Mouse (Mus musculus) forebrain, embryonic 11.5 days (tissue): ENCODE measurements around the gene Srgn. TPM values are rescaled to one million over a fixed set of nuclear protein-coding genes. Genes with fewer than 3 reads are reported as not detected.

Source experiments
- ATAC-seq: fragments of 200-750 bp; cut with Nextera tagmentation; replicated peaks from 2 replicates; pipeline ENCODE4 v1.8.0; 2017; ENCODE audit warnings: moderate TSS enrichment; ENCODE audit not compliant: low FRiP score
- DNase-seq: peaks from one replicate; pipeline ENCODE4 v3.0.0-alpha.2; 2017; ENCODE audit warnings: low spot score
- H3K27ac ChIP-seq: fragments of 300-500 bp; sonication (generic); 2 replicates; pipeline ENCODE4 v1.5.1; 2014; ENCODE audit warnings: low read depth, low read length
- H3K27me3 ChIP-seq: fragments of 300-500 bp; sonication (generic); 2 replicates; pipeline ENCODE4 v1.6.1; 2014; ENCODE audit warnings: mild to moderate bottlenecking, low read length, mixed read lengths; ENCODE audit not compliant: control insufficient read depth, insufficient read depth
- H3K36me3 ChIP-seq: fragments of 300-500 bp; sonication (generic); 2 replicates; pipeline ENCODE4 v1.6.1; 2014; ENCODE audit warnings: mild to moderate bottlenecking, low read length, moderate library complexity, mixed read lengths; ENCODE audit not compliant: control insufficient read depth, insufficient read depth
- H3K4me1 ChIP-seq: fragments of 300-500 bp; sonication (generic); replicated peaks from 2 replicates; pipeline ENCODE4 v1.6.1; 2014; ENCODE audit warnings: low read length, mixed read lengths; ENCODE audit not compliant: control insufficient read depth, insufficient read depth
- H3K4me2 ChIP-seq: fragments of 300-500 bp; sonication (generic); 2 replicates; pipeline ENCODE4 v1.6.1; 2014; ENCODE audit warnings: low read depth, mild to moderate bottlenecking, low read length, moderate library complexity, mixed read lengths; ENCODE audit not compliant: severe bottlenecking
- H3K4me3 ChIP-seq: fragments of 300-500 bp; sonication (generic); 2 replicates; pipeline ENCODE4 v1.5.1; 2014; ENCODE audit warnings: low read depth, low read length
- H3K9ac ChIP-seq: fragments of 300-500 bp; sonication (generic); 2 replicates; pipeline ENCODE4 v1.6.1; 2014; ENCODE audit warnings: low read length
- H3K9me3 ChIP-seq: fragments of 300-500 bp; sonication (generic); 2 replicates; pipeline ENCODE4 v1.6.1; 2016; ENCODE audit warnings: low read length, mixed read lengths; ENCODE audit not compliant: control insufficient read depth
- WGBS: fragments of 180-500 bp; shearing (Covaris S2); extraction: QIAGEN DNeasy Blood & Tissue Kit; methylation state at CpG from one replicate; pipeline ENCODE4 v1.1.7; 2014; 5-methylcytosine and 5-hydroxymethylcytosine counted together
- polyA plus RNA-seq: library from polyadenylated mRNA; unstranded; fragments of >200 nt; fragmentation: Nextera tagmentation; extraction: Ambion mirVana; gene quantifications from 2 replicates; pipeline ENCODE4 v1.2.1, GENCODE M21; 2014

The Srgn gene
- polyA plus RNA-seq, 1 experiment from 2014 or later: 5.4 TPM

GRCm38 (mm10) chr10:62449364-62450279 is 77.6 kb downstream of the Srgn start, which contains the start of the genes 4930507D05Rik and Supv3l1:
Gene 4930507D05Rik, plus strand, starts transcription at chr10:62449489.
Gene Supv3l1, minus strand, starts transcription at chr10:62449738.
- no peaks in the 10 kb centered on the region for H3K27me3 ChIP-seq
- H3K4me3 ChIP-seq: peak within 1 kb of the TSS; percentile 84
- peak within 1 kb of the TSS; percentile 82 for H3K9ac ChIP-seq
- ATAC-seq (peak; percentile 90), DNase-seq (peak; percentile 91)
- 0% methylated on average over 73 of the region's 73 CpGs for WGBS
- H3K9me3 ChIP-seq: no peaks in the 10 kb centered on the region
- H3K4me2 ChIP-seq: peak within 1 kb of the TSS; percentile 68
- peaks cover 12% of the 10 kb centered on the region for H3K4me1 ChIP-seq
- H3K27ac ChIP-seq: peak within 1 kb of the TSS; percentile 66; the same call in 1 of the 2 replicates
- no peaks in the 10 kb centered on the region; the same call in 1 of the 2 replicates for H3K36me3 ChIP-seq

Other genes with a start within 250 kb of the Srgn start
- 25.9 and 28.2 TPM in 2 replicates for gene Hk1, start 147.5 kb downstream of the Srgn start, polyA plus RNA-seq
- 0.25 TPM in 1 of 2 replicates, not detected in the other for gene Hkdc1, start 105.0 kb downstream of the Srgn start, polyA plus RNA-seq
- 0.35 and 0.87 TPM in 2 replicates for gene 4930507D05Rik, start 78.0 kb downstream of the Srgn start, polyA plus RNA-seq
- 31.2 and 33.5 TPM in 2 replicates for gene Supv3l1, start 77.7 kb downstream of the Srgn start, polyA plus RNA-seq
- 94.8 and 110 TPM in 2 replicates for gene Vps26a, start 40.6 kb downstream of the Srgn start, polyA plus RNA-seq
- gene Kif1bp, start 51.0 kb upstream of the Srgn start, polyA plus RNA-seq: 50.5 and 57.9 TPM in 2 replicates
- 41.1 and 41.2 TPM in 2 replicates for gene Ddx21, start 74.8 kb upstream of the Srgn start, polyA plus RNA-seq
- gene Ddx50, start 123.8 kb upstream of the Srgn start, polyA plus RNA-seq: 122 and 134 TPM in 2 replicates
- gene Stox1, start 198.7 kb upstream of the Srgn start, polyA plus RNA-seq: 3.7 and 4.4 TPM in 2 replicates